Mouse (Mus musculus) liver, embryonic 13.5 days (tissue): ENCODE measurements around the gene Pbx1. TPM values are rescaled to one million over a fixed set of nuclear protein-coding genes. Genes with fewer than 3 reads are reported as not detected.

Experiments used
- ATAC-seq: fragments of 200-750 bp; cut with Nextera tagmentation; 2 replicates; pipeline ENCODE4 v1.8.0; 2017; ENCODE audit warnings: low read depth, mild to moderate bottlenecking, moderate number of reproducible peaks, moderate library complexity
- DNase-seq: peaks from one replicate; pipeline ENCODE4 v3.0.0; 2022
- H3K27ac ChIP-seq: fragments of 300-500 bp; sonication (generic); 2 replicates; pipeline ENCODE4 v1.5.1; 2015; ENCODE audit warnings: moderate library complexity, mild to moderate bottlenecking, inconsistent platforms
- H3K27me3 ChIP-seq: fragments of 300-500 bp; sonication (generic); 2 replicates; pipeline ENCODE4 v1.6.1; 2015; ENCODE audit warnings: mild to moderate bottlenecking, inconsistent platforms
- H3K36me3 ChIP-seq: fragments of 300-500 bp; sonication (generic); 2 replicates; pipeline ENCODE4 v1.6.1; 2015; ENCODE audit warnings: mild to moderate bottlenecking, inconsistent platforms
- H3K4me1 ChIP-seq: fragments of 300-500 bp; sonication (generic); replicated peaks from 2 replicates; pipeline ENCODE4 v1.6.1; 2015; ENCODE audit warnings: inconsistent platforms
- H3K4me2 ChIP-seq: fragments of 300-500 bp; sonication (generic); 2 replicates; pipeline ENCODE4 v1.6.1; 2015; ENCODE audit warnings: inconsistent platforms, mild to moderate bottlenecking, moderate library complexity
- H3K4me3 ChIP-seq: fragments of 300-500 bp; sonication (generic); replicated peaks from 2 replicates; pipeline ENCODE4 v1.5.1; 2015; ENCODE audit warnings: mild to moderate bottlenecking, inconsistent platforms
- H3K9ac ChIP-seq: fragments of 300-500 bp; sonication (generic); 2 replicates; pipeline ENCODE4 v1.6.1; 2015; ENCODE audit warnings: mild to moderate bottlenecking, inconsistent platforms
- H3K9me3 ChIP-seq: fragments of 300-500 bp; sonication (generic); replicated peaks from 2 replicates; pipeline ENCODE4 v1.6.1; 2016; ENCODE audit warnings: inconsistent platforms
- WGBS: fragments of 180-500 bp; shearing (Covaris S2); methylation state at CpG from one replicate; pipeline ENCODE4 v1.1.7; 2015; ENCODE audit not compliant: insufficient replicate concordance; 5-methylcytosine and 5-hydroxymethylcytosine counted together
- polyA plus RNA-seq: library from polyadenylated mRNA; unstranded; fragments of >200 nt; fragmentation: Nextera tagmentation; extraction: Ambion mirVana; gene quantifications from 2 replicates; pipeline ENCODE4 v1.2.1, GENCODE M21; 2015

Pbx1 gene
- polyA plus RNA-seq, 1 experiment from 2014 or later = 3.2 TPM

- DNase-seq = no peak
- 74% methylated on average over 3 of the region's 3 CpGs for whole genome bisulfite sequencing
- no peak for ATAC-seq
Measured at GRCm38 (mm10) chr1:168433671-168434070, 1.6 kb upstream of the Pbx1 start.

GRCm38 (mm10) chr1:168432281-168432725, 233 bp upstream of the Pbx1 start:
- ATAC-seq = peak; percentile 100
- Histone ChIP-seq H3K27me3 (no peaks in the 10 kb centered on the region), H3K9me3 (no peaks in the 10 kb centered on the region), H3K27ac (no peak overlapping the region), H3K4me1 (peaks cover 17% of the 10 kb centered on the region), H3K9ac (peak overlapping the region; percentile 70), H3K4me3 (peak overlapping the region; percentile 66), H3K4me2 (peak overlapping the region; percentile 93), H3K36me3 (no peaks in the 10 kb centered on the region)
- peak; percentile 94 for DNase-seq
- WGBS = 1% methylated on average over 22 of the region's 22 CpGs

More at GRCm38 (mm10) chr1:168433671-168434070, 1.6 kb upstream of the Pbx1 start:
- no peaks in the 10 kb centered on the region for H3K36me3 ChIP-seq
- no peak overlapping the region for H3K27ac ChIP-seq
- H3K4me3 ChIP-seq = no peak overlapping the region
- H3K9me3 ChIP-seq = no peaks in the 10 kb centered on the region
- peaks cover 17% of the 10 kb centered on the region for H3K4me1 ChIP-seq
- H3K4me2 ChIP-seq = no peak overlapping the region
- H3K9ac ChIP-seq = no peak overlapping the region
- H3K27me3 ChIP-seq = no peaks in the 10 kb centered on the region

DNA sequence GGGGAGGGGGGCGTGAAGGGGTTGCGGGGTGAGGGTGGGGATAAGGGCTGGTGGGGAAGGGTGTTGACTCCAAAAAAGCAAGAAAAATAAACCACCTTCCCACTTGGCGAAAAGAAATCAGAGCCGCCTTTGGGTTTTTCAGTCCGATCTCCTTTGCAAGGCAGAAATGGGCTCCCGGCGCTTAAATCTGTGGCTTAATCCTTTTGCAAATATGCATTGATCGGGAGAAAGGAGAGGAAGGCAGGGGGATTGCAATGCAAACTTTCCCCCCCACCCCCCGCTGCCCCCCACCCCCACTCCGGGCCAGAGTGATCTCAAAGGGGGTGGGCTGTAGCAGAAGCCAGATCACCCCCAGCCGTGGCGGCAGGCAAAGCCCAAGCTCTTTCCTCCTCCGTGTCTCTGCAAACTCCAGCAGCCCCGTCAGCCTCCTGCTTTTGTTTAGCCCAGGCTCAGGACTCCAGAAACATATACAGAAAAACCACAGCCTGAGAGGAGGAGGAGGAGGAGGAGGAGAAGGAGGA, 299 bp downstream of the Pbx1 start:
- H3K27me3 ChIP-seq = no peaks in the 10 kb centered on the region
- DNase-seq (no peak), ATAC-seq (no peak)
- H3K36me3 ChIP-seq = no peaks in the 10 kb centered on the region
- H3K4me1 ChIP-seq = peaks cover 17% of the 10 kb centered on the region
- peak overlapping the region; percentile 69 for H3K27ac ChIP-seq
- no peaks in the 10 kb centered on the region for H3K9me3 ChIP-seq
- peak overlapping the region; percentile 72 for H3K9ac ChIP-seq
- H3K4me2 ChIP-seq = peak overlapping the region; percentile 93
- WGBS = under 1% methylated on average over 13 of the region's 14 CpGs
- H3K4me3 ChIP-seq = peak overlapping the region; percentile 66

DNA sequence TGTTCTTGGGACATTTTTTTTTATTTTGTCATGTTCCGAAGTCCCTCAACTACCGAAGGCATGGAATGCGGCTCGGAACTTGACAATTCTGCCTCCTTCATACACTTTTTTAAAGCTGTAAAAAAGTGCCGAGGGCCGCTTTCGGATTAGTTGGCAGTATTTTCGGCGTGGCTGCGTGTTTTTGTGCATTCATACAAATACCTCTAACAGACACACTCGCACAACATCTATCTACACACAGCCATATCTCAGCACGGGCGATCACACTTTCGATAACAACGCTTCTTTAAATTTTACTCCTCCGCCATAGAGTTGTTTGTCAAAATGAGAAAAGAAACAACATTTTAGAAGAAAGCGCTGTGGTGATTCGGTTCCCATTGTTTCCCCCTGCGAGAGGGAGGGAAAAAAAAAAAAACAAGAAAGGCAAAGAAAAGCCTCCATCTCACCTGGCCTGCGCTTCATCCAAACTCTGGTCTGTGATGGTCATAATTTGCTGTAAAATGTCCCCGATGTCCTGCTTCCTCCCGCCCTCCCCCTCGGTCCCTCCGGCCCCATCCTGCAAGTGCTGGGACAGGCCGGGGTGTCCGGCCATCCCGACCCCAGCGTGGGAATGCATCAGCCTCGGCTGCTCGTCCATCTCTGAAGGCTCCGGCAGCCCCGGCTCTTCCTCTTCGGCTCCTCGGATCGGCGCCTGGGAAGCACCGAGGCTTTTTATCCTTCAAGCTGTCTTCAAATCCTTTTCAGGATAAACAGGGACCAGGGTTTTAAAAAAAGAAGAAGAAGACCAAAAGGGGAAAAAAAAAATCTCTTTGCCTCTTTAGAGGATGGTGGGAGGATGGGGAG, 981 bp downstream of the Pbx1 start:
- H3K4me2 ChIP-seq = peak overlapping the region; percentile 93
- DNase-seq (no peak), ATAC-seq (no peak)
- H3K36me3 ChIP-seq = no peaks in the 10 kb centered on the region
- under 1% methylated on average over 37 of the region's 37 CpGs for WGBS
- peaks cover 17% of the 10 kb centered on the region for H3K4me1 ChIP-seq
- peak overlapping the region; percentile 72 for H3K9ac ChIP-seq
- H3K27me3 ChIP-seq = no peaks in the 10 kb centered on the region
- peak overlapping the region; percentile 66 for H3K4me3 ChIP-seq
- H3K9me3 ChIP-seq = no peaks in the 10 kb centered on the region
- peak overlapping the region; percentile 69 for H3K27ac ChIP-seq

DNA sequence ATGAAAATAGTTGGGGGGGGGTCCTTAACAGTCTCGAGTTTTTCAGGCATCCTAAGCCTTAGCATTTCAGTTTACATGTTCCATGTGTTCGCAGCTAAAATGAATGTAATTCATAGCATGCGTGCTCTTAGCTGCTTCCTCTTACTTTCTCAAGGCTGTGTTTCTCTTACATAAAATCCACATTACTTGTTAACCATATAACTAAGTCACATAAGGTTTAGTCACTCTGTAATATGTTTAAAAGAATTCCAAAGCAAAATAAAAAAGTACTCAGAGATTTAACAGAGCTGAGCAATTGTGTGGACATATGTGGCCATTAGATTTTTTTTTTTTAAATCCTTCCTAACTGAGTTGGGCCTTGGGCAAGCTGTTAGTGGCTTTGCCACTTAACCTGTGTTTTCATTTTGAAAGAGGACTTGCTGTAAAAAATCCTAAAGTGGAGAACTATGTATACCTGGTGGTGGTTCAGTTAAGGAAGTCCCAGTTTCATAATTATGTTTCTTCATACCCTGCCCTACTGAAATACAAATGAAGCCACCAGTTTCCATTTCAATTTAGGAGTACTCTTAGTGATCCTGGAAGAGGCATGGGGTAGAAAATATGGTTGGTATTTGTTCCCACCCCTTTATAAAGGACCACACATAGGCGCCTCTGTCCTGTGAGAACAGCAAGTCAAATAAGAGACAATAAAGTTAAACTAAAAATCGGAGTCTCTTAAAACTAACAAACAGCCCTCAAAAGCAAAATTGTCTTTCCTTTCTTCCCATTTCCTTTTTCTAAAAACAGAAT, 2.0 kb downstream of the Pbx1 start:
- DNase-seq (no peak), ATAC-seq (no peak)
- Histone ChIP-seq H3K27ac (no peak overlapping the region), H3K4me1 (peaks cover 20% of the 10 kb centered on the region), H3K27me3 (no peaks in the 10 kb centered on the region), H3K9ac (peak overlapping the region; percentile 53), H3K4me3 (peak overlapping the region; percentile 66), H3K4me2 (peak overlapping the region; percentile 47), H3K9me3 (no peaks in the 10 kb centered on the region), H3K36me3 (no peaks in the 10 kb centered on the region)
- 11% methylated on average over 5 of the region's 5 CpGs for WGBS

DNA sequence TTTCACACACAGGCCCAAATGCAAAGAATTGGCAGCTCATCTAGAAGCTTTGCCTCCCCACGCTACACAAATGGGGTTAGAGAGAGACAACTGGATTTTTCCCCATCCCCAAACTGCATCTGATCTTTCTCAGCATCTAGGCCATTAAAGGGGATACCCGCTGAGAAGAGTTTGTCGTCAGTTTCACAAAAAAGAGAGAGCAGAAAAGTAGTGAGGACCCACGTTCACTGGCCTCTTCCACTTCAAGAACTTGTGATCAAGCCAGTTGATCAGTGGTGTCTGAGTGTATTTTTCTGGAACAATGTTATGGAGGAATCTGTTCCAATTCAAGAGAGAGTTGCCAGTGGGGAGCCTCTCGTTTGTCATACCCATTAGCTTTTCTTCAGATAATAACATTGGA, 2.7 kb downstream of the Pbx1 start:
- no peaks in the 10 kb centered on the region for H3K36me3 ChIP-seq
- H3K4me3 ChIP-seq = peak overlapping the region; percentile 66
- H3K27me3 ChIP-seq = no peaks in the 10 kb centered on the region
- DNase-seq (no peak), ATAC-seq (no peak)
- 15% methylated on average over 5 of the region's 5 CpGs for WGBS
- H3K4me1 ChIP-seq = peaks cover 20% of the 10 kb centered on the region
- H3K9ac ChIP-seq = peak overlapping the region; percentile 53
- H3K4me2 ChIP-seq = peak overlapping the region; percentile 47
- H3K9me3 ChIP-seq = no peaks in the 10 kb centered on the region
- no peak overlapping the region for H3K27ac ChIP-seq

- H3K27me3 ChIP-seq = no peaks in the 10 kb centered on the region
- H3K27ac ChIP-seq = no peak overlapping the region
- WGBS = 52% methylated on average over 6 of the region's 6 CpGs
- H3K9ac ChIP-seq = no peak overlapping the region
- ATAC-seq (no peak), DNase-seq (no peak)
- no peaks in the 10 kb centered on the region for H3K9me3 ChIP-seq
- 0 out of 2 replicates have a peak overlapping the region, but pooled peaks have one; percentile 11 for H3K4me3 ChIP-seq
- H3K4me1 ChIP-seq = peaks cover 20% of the 10 kb centered on the region
- peak overlapping the region; percentile 23 for H3K4me2 ChIP-seq
- no peaks in the 10 kb centered on the region for H3K36me3 ChIP-seq
Measured at GRCm38 (mm10) chr1:168428255-168428654, 3.8 kb downstream of the Pbx1 start.

DNA sequence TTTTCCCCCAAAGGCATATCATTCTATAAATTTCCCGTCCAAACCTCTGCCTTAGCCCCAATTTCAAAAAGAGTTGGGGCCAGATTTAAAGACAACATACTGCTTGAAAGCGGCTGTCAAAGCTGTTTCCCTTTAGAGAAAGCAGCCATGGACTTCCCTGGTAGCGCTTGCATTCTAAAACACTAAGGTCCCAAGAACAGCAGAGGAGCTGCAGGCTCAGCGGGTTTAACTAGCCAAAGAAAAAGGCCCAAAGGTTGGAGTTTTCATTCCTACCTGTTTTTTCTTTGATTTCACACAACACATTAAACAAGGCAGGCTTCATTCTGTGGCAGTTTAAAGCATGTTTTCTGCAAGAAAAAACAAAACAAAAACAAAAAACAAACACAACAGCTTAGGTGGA, 4.5 kb downstream of the Pbx1 start:
- no peaks in the 10 kb centered on the region for H3K36me3 ChIP-seq
- H3K9ac ChIP-seq = no peak overlapping the region
- DNase-seq (no peak), ATAC-seq (no peak)
- no peaks in the 10 kb centered on the region for H3K27me3 ChIP-seq
- H3K4me3 ChIP-seq = no peak overlapping the region
- no peak overlapping the region for H3K27ac ChIP-seq
- peaks cover 20% of the 10 kb centered on the region for H3K4me1 ChIP-seq
- H3K4me2 ChIP-seq = peak overlapping the region; percentile 21; the same call in 1 of the 2 replicates
- 37% methylated on average over 4 of the region's 4 CpGs for WGBS
- H3K9me3 ChIP-seq = no peaks in the 10 kb centered on the region

DNA sequence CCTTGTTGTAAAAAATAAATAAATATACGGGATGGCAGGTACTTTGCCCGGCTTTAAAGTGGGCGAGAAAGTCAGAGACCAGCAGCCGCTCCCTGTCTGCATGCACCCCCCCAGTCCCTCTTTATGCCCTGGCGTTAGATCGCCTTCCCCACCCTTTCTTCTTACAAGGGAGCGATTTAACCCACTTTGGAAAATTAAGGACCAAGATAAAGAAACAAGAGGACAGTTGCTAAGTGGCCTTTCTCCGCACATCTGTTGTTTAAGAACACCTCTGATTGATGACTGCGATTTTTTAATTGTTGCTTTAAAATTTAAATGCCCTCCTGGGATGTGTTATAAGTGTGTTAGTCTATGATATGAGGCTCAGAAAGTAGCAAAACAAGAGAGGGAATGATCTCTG, 5.2 kb downstream of the Pbx1 start:
- Histone ChIP-seq H3K4me1 (peaks cover 20% of the 10 kb centered on the region), H3K9me3 (no peaks in the 10 kb centered on the region), H3K9ac (no peak overlapping the region), H3K27me3 (no peaks in the 10 kb centered on the region), H3K27ac (no peak overlapping the region), H3K4me3 (no peak overlapping the region), H3K36me3 (no peaks in the 10 kb centered on the region), H3K4me2 (0 out of 2 replicates have a peak overlapping the region, but pooled peaks have one; percentile 21)
- 59% methylated on average over 9 of the region's 9 CpGs for WGBS
- ATAC-seq (no peak), DNase-seq (no peak)

DNA sequence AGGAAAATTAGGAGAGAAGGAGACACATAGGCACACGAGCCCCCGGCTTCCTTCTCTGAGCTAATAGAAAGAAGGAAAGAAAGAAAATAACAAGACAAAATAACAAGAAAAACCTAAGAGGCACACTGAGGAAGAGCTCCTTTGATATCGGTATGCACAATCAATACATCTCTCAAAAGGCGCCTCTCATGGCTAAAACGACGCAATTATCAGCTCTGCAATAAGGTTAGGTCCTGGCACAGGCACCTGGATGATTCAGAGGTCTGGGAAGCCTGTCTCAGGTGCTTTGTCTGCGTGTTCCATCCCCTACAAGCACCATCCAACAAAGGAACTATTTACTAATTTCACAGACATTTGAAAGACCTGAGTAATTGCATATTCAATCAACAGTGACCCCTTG, 5.8 kb downstream of the Pbx1 start:
- Histone ChIP-seq H3K36me3 (no peaks in the 10 kb centered on the region), H3K9me3 (no peaks in the 10 kb centered on the region), H3K9ac (no peak overlapping the region), H3K4me1 (peaks cover 14% of the 10 kb centered on the region), H3K27ac (no peak overlapping the region), H3K27me3 (no peaks in the 10 kb centered on the region), H3K4me2 (0 out of 2 replicates have a peak overlapping the region, but pooled peaks have one; percentile 21), H3K4me3 (no peak overlapping the region)
- ATAC-seq = no peak
- WGBS = 58% methylated on average over 7 of the region's 7 CpGs
- no peak for DNase-seq

DNA sequence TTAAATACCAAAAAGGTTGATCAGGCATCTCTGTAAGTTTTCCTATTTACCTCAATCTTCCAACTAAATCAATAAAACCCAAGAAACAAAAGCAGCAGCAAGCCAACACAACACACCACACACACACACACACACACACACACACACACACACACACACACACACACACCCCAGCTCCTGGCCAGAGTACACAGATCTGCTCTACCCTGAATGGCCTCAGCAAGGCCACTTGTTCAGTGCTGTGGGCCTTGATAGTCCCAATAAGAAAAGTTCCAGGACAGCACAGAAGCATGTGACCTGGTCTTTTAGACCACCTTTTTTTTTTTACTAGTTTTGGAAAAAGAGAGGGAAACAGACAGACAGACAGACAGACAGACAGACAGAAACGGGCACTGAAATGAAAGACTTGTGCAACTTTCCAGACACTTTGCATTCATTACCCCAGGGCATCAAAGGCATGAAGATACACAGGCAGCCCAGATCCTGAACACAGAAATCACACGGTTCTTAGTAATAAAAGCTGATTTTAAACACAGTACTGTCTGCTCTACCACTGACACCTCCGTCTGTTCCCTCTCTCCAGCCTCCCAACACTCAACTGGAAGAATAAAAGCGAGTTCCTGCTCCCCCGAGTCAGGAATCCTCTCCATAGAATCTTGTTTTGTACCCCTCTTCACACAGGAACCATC, 6.9 kb downstream of the Pbx1 start:
- 53% methylated on average over 5 of the region's 5 CpGs for WGBS
- no peaks in the 10 kb centered on the region for H3K27me3 ChIP-seq
- ATAC-seq (no peak), DNase-seq (no peak)
- peaks cover 8% of the 10 kb centered on the region; the same call in 1 of the 2 replicates for H3K4me1 ChIP-seq
- no peaks in the 10 kb centered on the region for H3K9me3 ChIP-seq
- H3K27ac ChIP-seq = no peak overlapping the region
- no peak overlapping the region for H3K4me2 ChIP-seq
- H3K4me3 ChIP-seq = no peak overlapping the region
- no peak overlapping the region for H3K9ac ChIP-seq
- no peaks in the 10 kb centered on the region for H3K36me3 ChIP-seq
